Mouse (Mus musculus) adrenal gland (tissue): Measurements from ENCODE around the gene Ctf2.

Experiments
- intact Hi-C: fragments of 180-260 bp; cut with DNase I; formaldehyde crosslinking; loops from one replicate; pipeline ENCODE4 v1.15.1; 2025
- microRNA-seq, 2 experiments: library from miRNA; unstranded; fragments of <30 nt; microRNA quantifications; one replicate each; pipeline ENCODE4; 2019

Ctf2 gene

GRCm38 (mm10) chr7:127688935-127689334, 43.0 kb downstream of the Ctf2 start:
- intact Hi-C loops, result no loop called here

- intact Hi-C loops, result no loop called here
Measured at GRCm38 (mm10) chr7:127686740-127687449, 45.1 kb downstream of the Ctf2 start.

GRCm38 (mm10) chr7:127685304-127686018, 46.5 kb downstream of the Ctf2 start:
- intact Hi-C loops, result no loop called here

DNA sequence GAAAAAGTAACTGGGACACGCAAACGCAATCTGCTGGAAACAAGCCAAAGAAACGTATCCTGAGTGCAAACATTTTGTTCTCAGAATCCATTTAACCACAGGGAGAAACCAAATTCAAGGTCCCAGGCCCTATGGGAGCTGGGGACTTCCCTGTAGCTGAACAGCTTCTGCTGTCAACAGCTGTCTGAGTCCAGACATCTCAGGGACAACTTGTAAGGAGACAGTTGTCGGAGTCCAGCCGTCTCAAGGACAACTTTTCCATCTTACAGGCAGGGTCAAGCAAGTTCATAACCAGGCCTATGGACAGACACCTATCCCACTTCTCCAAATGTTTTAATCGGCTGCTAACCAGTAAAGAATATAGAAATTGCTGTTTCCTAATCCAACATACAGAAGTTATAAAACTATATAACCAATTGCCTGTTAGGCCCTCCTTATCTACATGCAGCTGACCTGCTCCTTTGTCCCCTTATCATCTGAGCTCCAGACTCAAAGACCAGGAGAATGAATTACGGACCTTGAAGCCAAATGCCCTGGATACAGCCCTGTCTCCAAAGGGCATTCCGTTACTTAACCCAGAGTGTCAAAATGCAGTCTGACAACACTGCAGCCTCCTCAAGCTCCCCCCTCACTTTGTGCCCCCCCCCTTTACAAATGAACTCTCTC, 49.9 kb downstream of the Ctf2 start:
- intact Hi-C loops, result no loop called here

DNA sequence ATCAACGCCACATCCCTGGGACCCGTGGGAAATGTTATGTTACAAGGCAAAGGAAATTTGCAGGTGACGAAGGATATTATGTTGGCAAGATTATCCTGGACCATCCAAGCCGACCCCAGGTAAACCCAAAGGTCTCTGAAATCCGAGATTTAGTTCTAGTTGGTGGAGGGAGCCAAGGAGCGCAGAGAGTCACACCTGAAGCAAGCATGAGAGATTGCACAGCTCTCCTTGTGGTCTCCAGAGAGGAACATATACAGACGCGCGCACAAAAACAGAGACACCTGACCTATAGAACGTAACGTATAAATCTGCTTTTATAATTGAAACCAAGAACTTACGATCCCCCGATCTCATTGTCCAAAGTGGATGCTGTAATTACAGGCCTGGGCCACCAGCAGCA, 51.4 kb downstream of the Ctf2 start:
- intact Hi-C loops, result no loop called here

DNA sequence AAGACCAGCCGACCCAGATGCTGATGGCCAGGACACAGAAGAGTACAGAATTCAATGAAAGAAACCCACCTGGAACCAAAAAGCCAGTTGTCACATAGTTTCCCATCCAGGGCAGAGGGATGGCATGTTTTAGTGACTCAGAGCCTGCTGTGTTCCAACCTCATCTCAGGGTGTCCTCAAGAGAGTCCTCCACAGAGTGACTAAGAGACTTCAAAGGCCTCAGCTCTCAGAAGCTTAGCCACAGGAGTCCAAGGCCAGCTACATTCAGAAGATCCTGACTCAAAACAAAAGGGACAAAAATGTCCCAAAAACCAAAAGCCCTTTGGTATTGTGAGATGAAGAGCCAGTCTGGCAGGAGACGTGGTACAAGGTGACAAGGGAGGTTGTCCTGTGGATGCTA, 53.2 kb downstream of the Ctf2 start:
- intact Hi-C loops, result loop anchor here (5.0 kb wide), 1 partner anchor 88 kb away; the partner anchor contains the start of gene Orai3

GRCm38 (mm10) chr7:127677609-127678008, 54.4 kb downstream of the Ctf2 start:
- intact Hi-C loops, result loop anchor here (5.0 kb wide), 1 partner anchor 90 kb away; the partner anchor contains the start of gene Orai3

DNA sequence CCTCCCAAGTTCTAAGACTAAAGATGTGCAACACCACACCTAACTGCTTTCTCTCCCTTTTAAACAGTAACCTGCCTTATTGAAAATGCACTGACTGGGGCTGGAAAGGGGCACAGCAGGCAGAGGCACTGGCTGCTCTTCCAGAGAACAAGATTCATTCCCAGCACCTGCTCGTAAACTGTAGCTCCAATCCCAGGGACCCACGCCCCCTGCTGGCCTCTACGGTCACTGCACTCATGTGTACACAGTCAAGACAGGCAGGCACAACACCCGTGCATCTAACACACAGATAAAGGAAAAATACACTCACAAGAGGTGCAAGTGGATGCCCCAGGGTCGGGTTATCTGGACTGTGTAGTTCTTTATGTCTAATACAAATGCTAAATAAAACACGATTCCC, 54.9 kb downstream of the Ctf2 start:
- intact Hi-C loops, result loop anchor here (5.0 kb wide), 1 partner anchor 90 kb away; the partner anchor contains the start of gene Orai3

DNA sequence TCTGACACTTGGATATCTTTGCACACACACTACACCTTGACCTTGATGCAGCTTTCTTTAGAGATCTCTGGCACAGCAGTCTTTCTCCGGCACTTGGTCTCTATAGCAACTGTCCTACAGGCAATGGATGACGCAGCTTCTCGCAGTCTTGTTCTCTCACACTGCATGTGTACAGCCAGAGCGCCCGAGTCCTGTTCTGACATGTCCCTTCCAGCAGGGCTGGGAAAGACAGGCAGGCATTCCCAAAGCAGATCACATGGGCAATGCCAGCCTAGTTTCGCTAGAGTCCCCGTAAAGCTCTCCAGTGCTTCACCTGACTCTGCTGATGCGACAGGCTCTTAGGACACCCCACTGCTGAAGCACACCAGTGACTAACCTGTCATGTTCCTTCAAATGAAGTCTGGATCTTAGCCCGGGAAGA, 56.6 kb downstream of the Ctf2 start:
- intact Hi-C loops, result loop anchor here (2.0 to 5.0 kb wide), 2 partner anchors 33 to 92 kb away; partner anchors contain the start of genes Bcl7c and Orai3

DNA sequence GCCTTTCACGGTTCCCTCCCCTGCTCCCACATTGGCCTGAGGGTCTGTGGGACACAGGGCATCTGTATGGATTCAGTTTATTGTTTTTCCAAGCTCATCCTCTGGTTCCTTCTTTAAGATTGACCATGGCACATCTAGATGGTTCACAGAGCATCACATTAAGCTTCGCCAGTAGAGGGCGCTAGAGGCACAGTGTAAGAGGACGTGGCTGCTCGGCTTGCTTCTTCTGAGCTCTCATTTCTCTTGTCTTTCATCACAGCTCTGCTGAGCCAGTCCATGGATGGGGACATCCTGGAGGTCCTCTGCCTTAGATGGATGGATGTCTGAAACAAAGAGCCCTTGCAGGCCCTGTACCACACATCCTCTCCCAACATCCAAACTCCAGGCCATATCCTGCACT, 57.0 kb downstream of the Ctf2 start:
- intact Hi-C loops, result loop anchor here (2.0 to 5.0 kb wide), 2 partner anchors 34 to 92 kb away; partner anchors contain the start of genes Bcl7c and Orai3

GRCm38 (mm10) chr7:127672776-127673175, 59.2 kb downstream of the Ctf2 start:
- intact Hi-C loops, result no loop called here

DNA sequence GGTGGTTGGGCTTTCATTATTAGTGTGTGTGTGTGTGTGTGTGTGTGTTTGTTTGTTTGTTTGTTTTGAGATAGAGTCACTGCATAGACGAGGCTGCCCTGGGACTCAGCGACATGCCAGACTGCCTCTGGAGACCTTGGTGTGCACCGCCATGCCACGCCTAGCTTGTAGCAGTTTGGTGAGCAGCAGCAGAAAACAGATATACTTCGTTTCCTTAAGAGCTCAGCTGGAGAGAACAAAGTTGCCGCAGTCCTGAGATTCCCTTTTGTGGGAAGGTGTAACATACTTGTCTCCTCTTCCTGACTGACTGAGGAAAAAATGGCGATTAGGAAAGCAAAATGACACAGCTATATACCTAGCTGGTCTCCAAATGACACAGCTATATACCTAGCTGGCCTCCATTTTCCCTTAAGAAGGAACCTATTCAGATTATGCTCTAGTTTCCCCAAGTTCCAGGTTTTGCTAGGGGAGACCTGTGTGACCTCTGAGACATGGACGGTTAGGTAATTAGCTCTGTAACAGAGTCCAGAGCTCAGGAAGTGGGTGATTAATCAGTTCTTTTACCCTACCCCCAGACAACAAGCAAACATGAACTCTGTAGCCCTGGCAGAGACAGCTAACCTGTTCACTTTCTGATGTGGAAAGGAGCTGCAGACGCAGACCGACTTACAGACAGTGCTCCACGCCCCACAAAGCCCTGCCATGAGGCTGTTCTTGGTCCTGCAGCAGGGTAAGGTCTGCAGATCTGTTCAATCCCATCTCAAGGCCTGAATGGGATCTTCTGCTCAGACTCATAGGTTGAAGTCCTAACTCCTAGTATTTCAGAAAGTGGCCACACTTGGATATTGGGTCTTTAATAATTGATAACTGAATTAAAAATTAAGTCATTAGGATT, 59.8 kb downstream of the Ctf2 start:
- intact Hi-C loops, result no loop called here

Small RNA genes lying within 50 kb of the gene (microRNA-seq; reads per million reads assigned to microRNA genes)
- 0 to 0.12 reads per million in 2 experiments for gene Mir762
